Mouse (Mus musculus) right cerebral cortex, postnatal 25 days (tissue): ENCODE results near the gene Vmn1r214.

ENCODE experiments used
- DNase-seq: peaks from one replicate; pipeline ENCODE4 v3.0.0; 2022

Gene Vmn1r214

GRCm38 (mm10) chr13:23030118-23030517 lies at the start of gene Vmn1r214:
Gene Vmn1r214, plus strand, starts transcription at chr13:23030418.
- DNase-seq = no peak

GRCm38 (mm10) chr13:22990214-22990891 lies 39.9 kb upstream of the Vmn1r214 start:
- no peak for DNase-seq

GRCm38 (mm10) chr13:22992178-22992700 lies 38.0 kb upstream of the Vmn1r214 start:
- no peak for DNase-seq

- DNase-seq = no peak
Measured at GRCm38 (mm10) chr13:22992721-22993120, 37.5 kb upstream of the Vmn1r214 start.

- DNase-seq = no peak
Measured at GRCm38 (mm10) chr13:23007356-23007755, 22.9 kb upstream of the Vmn1r214 start, which contains the start of gene Vmn1r213. Gene Vmn1r213, plus strand, starts transcription at chr13:23007656.

GRCm38 (mm10) chr13:23018158-23018557 lies 12.1 kb upstream of the Vmn1r214 start:
- no peak for DNase-seq

GRCm38 (mm10) chr13:23024812-23025211 lies 5.4 kb upstream of the Vmn1r214 start:
- no peak for DNase-seq

GRCm38 (mm10) chr13:23057778-23058177 lies 27.6 kb downstream of the Vmn1r214 start:
- no peak for DNase-seq

GRCm38 (mm10) chr13:23067725-23068124 lies 37.5 kb downstream of the Vmn1r214 start, which contains the start of gene Vmn1r215:
Gene Vmn1r215, plus strand, starts transcription at chr13:23068025.
- no peak for DNase-seq

GRCm38 (mm10) chr13:23069312-23069711 lies 39.1 kb downstream of the Vmn1r214 start:
- no peak for DNase-seq
